Mouse (Mus musculus): Measurements from ENCODE around the gene Tmem45b. TPM values are rescaled to one million over a fixed set of nuclear protein-coding genes. Genes with fewer than 3 reads are reported as not detected.
A peak's percentile ranks its signal among the peaks of the same experiment; 100 is the strongest.

The Tmem45b gene
- polyA plus RNA-seq, 1 experiment: not detected

DNA sequence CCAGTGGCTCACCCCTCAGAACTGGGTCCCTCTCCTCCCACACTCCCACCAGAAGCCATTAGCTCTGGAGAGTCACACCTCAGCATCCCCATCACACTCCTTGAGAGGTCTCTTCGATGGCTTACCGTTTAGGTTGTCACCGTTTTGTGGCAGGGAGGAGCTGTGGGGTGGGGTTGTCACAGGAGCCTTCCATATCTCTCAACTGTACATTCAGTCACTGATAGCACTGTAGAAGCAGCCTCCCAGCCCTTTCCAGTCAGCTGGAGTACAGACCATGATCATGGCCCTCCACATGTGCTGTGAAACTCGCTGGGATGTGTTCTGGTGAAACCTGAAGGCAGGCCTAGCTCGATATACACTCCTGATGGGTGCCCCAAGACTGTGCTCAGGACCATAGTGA lies 42.1 kb downstream of the Tmem45b start:
- Histone ChIP-seq H3K4me3 (ENCODE audit: insufficient read depth, low read depth, low read length) (no peak overlapping the region), H3K27ac (ENCODE audit: insufficient read depth, low read depth, low read length) (no peak overlapping the region), H3K4me1 (ENCODE audit: control insufficient read depth, insufficient read depth, low read length) (no peaks in the 10 kb centered on the region)
- 84% methylated on average over 5 of the region's 5 CpGs for WGBS
- no peak for TF ChIP-seq POLR2A (IDR thresholded peaks at IDR 0.05; ENCODE audit: insufficient read depth, low read depth, low read length)

DNA sequence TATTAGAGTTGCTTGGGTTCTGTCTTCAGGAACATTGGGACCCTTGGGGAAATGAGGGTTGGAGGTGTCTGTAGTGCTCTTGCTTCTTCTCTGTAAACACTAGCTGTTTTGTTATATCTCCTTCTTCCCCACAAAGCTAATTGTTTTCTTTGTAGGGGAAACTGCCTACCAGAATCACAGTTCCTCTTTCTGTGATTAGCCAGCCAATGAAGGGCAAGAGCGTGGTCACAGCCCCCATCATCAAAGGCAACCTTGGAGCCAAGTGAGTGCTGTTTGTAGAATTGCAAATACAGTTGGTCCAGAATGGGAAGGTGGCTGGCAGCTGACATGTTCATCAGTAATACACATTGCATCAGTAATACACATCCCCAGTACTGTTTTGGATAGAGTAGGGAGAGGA lies 45.4 kb downstream of the Tmem45b start:
- no peak overlapping the region for H3K4me3 ChIP-seq (ENCODE audit: insufficient read depth, low read depth, low read length)
- 46% methylated on average over 1 of the region's 1 CpGs for WGBS
- H3K4me1 ChIP-seq (ENCODE audit: control insufficient read depth, insufficient read depth, low read length): 0 out of 2 replicates have a peak, but pooled peaks cover 3% of the 10 kb centered on the region
- no peak for TF ChIP-seq CTCF (IDR thresholded peaks at IDR 0.05; ENCODE audit: insufficient read depth, low read depth, low read length)
- TF ChIP-seq POLR2A (IDR thresholded peaks at IDR 0.05; ENCODE audit: insufficient read depth, low read depth, low read length): no peak
- no peak overlapping the region for H3K27ac ChIP-seq (ENCODE audit: insufficient read depth, low read depth, low read length)

DNA sequence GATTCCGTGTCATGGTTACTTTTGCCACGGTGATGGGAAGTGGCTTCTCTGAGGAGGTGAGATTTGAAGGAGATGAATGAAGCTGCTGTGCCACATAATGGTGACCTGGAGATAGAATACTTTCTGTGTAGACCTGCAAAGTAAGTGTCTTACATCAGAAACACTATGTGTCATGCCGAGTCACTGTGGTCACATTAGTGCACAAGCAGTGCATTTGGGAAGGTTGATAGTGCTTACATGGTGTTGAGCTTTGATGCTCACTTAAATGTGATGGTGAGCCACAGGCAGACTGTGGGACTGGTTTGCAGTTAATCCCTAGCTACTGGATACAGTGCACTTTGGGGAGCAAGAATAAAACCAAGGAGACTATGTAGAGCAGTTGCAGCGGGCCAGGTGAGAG lies 52.1 kb downstream of the Tmem45b start:
- TF ChIP-seq POLR2A (IDR thresholded peaks at IDR 0.05; ENCODE audit: insufficient read depth, low read depth, low read length): no peak
- TF ChIP-seq CTCF (IDR thresholded peaks at IDR 0.05; ENCODE audit: insufficient read depth, low read depth, low read length): no peak
- H3K4me1 ChIP-seq (ENCODE audit: control insufficient read depth, insufficient read depth, low read length): 0 out of 2 replicates have a peak, but pooled peaks cover 3% of the 10 kb centered on the region
- no peak overlapping the region for H3K4me3 ChIP-seq (ENCODE audit: insufficient read depth, low read depth, low read length)
- no peak overlapping the region for H3K27ac ChIP-seq (ENCODE audit: insufficient read depth, low read depth, low read length)
- 95% methylated on average over 4 of the region's 4 CpGs for WGBS

DNA sequence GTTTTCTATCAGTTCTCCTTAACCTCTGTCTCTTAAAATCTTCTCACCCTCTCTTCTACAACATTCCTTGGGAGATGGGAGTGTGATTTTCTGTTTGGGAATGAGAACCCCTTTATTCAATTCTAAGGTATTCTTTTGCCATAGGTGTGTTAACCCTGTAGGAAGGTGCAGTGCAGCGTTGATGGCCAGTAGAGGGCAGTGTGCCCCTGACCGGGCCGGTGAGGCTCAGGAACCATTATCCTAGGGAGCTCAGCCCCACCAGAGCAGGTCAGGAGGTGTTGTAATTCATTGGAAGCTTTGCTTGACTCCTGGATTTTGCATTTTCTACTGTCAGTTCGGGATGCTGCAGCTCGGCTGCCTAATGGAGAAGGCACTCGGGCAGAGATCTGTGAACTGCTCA lies 59.0 kb downstream of the Tmem45b start:
- WGBS: 57% methylated on average over 6 of the region's 6 CpGs

DNA sequence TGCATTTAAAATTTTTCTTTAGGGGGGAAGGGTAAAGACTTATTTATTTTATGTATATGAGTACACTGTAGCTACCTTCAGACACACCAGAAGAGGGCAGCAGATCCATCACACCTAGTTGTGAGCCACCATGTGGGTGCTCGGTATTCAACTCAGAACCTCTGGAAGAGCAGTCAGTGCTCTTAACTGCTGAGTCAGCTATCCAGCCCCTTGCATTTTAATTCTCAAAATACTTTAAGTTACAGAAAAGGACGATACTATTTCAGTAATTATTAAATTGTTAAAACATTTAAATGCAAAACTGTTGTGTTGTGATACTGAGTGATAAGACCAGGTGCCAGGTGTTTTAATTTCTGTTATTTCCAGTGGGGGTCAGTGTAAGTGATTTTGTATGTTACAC lies 60.0 kb downstream of the Tmem45b start:
- Histone ChIP-seq H3K27ac (ENCODE audit: insufficient read depth, low read depth, low read length) (no peak overlapping the region), H3K4me3 (ENCODE audit: insufficient read depth, low read depth, low read length) (no peak overlapping the region), H3K4me1 (ENCODE audit: control insufficient read depth, insufficient read depth, low read length) (no peaks in the 10 kb centered on the region)
- WGBS: 58% methylated on average over 2 of the region's 2 CpGs
- no peak for TF ChIP-seq POLR2A (IDR thresholded peaks at IDR 0.05; ENCODE audit: insufficient read depth, low read depth, low read length)
- no peak for TF ChIP-seq CTCF (IDR thresholded peaks at IDR 0.05; ENCODE audit: insufficient read depth, low read depth, low read length)

More for the DNA sequence above, 59.0 kb downstream of the Tmem45b start:
- Histone ChIP-seq H3K27ac (ENCODE audit: insufficient read depth, low read depth, low read length) (no peak overlapping the region), H3K4me1 (ENCODE audit: control insufficient read depth, insufficient read depth, low read length) (no peaks in the 10 kb centered on the region), H3K4me3 (ENCODE audit: insufficient read depth, low read depth, low read length) (no peak overlapping the region)
- TF ChIP-seq CTCF (IDR thresholded peaks at IDR 0.05; ENCODE audit: insufficient read depth, low read depth, low read length) (peak; percentile 43; the same call in 1 of the 2 replicates), POLR2A (IDR thresholded peaks at IDR 0.05; ENCODE audit: insufficient read depth, low read depth, low read length) (no peak)

DNA sequence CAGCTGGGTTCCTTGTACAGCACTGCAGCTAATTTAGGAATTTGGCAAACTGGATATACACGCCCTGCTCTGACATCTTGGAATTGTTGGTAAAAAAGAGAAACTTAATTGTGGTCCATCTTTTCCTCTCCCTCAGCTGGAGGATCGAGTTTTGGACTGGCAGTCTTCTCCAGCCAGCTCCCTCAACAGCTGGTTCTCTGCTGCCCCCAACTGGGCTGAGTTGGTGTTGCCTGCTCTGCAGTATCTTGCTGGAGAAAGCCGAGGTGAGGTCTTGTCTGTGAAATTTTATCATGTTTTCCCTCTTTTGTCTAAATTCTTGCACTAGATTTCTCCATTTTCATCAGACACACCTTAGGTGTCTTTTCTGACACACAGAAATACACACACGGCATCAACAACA lies 63.8 kb downstream of the Tmem45b start:
- Histone ChIP-seq H3K4me3 (ENCODE audit: insufficient read depth, low read depth, low read length) (no peak overlapping the region), H3K4me1 (ENCODE audit: control insufficient read depth, insufficient read depth, low read length) (peaks cover 5% of the 10 kb centered on the region; the same call in 1 of the 2 replicates), H3K27ac (ENCODE audit: insufficient read depth, low read depth, low read length) (no peak overlapping the region)
- 33% methylated on average over 4 of the region's 4 CpGs for WGBS
- TF ChIP-seq POLR2A (IDR thresholded peaks at IDR 0.05; ENCODE audit: insufficient read depth, low read depth, low read length): no peak
- peak; percentile 80 for TF ChIP-seq CTCF (IDR thresholded peaks at IDR 0.05; ENCODE audit: insufficient read depth, low read depth, low read length)

DNA sequence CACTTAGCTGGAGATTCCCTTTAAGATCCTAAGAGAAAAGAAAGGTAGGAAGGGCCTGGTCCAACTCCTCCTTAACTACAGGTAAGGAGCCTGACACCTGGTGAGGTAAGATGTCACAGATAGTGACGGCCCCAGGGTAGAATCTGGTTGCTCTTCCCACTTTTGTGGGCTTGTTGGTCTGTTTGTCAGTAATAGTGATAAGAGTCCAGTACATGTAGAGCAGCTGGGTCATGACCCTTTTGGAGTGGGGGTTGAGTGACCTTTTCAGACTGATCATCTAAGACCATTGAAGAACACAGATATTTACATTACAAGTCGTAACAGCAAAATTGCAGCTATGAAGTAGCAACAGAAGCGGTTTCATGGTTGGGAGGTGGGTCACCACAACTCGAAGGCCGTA lies 77.1 kb downstream of the Tmem45b start:
- TF ChIP-seq POLR2A (IDR thresholded peaks at IDR 0.05; ENCODE audit: insufficient read depth, low read depth, low read length): no peak
- TF ChIP-seq CTCF (IDR thresholded peaks at IDR 0.05; ENCODE audit: insufficient read depth, low read depth, low read length): no peak
- no peak overlapping the region for H3K4me3 ChIP-seq (ENCODE audit: insufficient read depth, low read depth, low read length)
- no peak overlapping the region for H3K27ac ChIP-seq (ENCODE audit: insufficient read depth, low read depth, low read length)
- 91% methylated on average over 5 of the region's 5 CpGs for WGBS
- peaks cover 14% of the 10 kb centered on the region; the same call in 1 of the 2 replicates for H3K4me1 ChIP-seq (ENCODE audit: control insufficient read depth, insufficient read depth, low read length)

DNA sequence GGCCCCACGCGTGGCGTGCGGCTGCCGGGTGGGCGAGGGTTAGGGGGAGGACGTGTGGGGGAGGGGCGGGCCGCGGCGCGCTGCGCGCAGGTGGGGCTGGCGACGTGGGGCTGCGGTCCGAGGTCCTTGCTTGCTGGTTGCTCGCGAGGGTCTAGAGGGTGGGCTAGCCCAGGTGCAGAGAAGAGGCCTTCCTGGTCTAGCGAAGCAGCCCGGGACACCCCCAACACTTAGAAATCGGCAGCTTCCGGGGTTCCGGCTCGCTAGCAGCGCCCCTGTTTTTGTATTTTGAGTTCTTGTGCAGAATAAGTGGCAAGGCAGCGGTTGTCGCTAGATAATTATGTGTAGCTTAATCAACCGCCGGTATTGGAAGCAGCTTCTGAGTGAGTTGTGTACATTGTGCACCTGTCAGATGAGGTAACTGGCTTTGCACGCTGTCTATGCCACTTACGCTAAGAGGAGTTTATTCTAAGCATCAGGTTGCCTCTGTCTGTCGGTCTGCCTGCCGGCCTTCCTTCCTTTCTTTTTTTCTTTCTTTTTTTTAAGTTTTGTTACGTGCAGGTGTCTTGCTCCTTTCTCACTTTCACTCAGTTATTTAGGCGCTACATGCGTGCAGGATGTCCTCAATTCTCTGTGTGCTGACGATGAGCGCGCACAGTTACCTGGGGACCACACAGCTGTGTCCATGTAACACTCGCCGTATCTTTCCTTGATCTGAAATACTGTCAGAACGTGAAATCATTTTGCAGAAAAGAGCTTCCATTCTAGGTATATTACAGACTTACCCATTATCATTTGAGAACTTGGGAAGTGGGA lies 77.7 kb downstream of the Tmem45b start:
- 12% methylated on average over 30 of the region's 44 CpGs for WGBS
- Histone ChIP-seq H3K27ac (ENCODE audit: insufficient read depth, low read depth, low read length) (no peak overlapping the region; the same call in 1 of the 2 replicates), H3K4me3 (ENCODE audit: insufficient read depth, low read depth, low read length) (peak overlapping the region; percentile 87), H3K4me1 (ENCODE audit: control insufficient read depth, insufficient read depth, low read length) (peaks cover 14% of the 10 kb centered on the region; the same call in 1 of the 2 replicates)
- TF ChIP-seq CTCF (IDR thresholded peaks at IDR 0.05; ENCODE audit: insufficient read depth, low read depth, low read length) (no peak), POLR2A (IDR thresholded peaks at IDR 0.05; ENCODE audit: insufficient read depth, low read depth, low read length) (no peak)

DNA sequence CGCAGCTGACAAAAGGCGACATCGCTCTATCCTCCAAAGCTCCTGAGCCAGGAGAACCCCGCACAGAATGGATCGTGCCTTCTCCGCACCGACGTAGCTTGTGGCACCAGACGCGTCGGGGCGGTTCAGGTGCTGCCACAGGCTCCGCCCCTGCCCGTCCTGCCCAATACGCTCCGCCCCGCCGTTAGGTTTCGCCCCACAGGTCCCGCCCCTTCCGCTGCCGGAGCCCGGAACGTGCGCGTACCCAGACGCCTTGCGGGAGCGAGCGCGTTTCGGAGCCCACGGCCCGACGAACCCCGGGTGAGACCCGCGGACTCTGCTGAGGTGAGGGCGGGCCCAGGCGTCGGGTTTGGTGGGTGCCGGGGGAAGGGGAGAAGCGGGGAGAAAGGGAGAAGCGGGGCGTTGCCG lies 78.3 kb downstream of the Tmem45b start, which contains the start of gene Nfrkb:
Nfrkb (plus strand) TSS at position 246 of the 408 bp plus-strand sequence.
- Histone ChIP-seq H3K27ac (ENCODE audit: insufficient read depth, low read depth, low read length) (peak within 1 kb of the TSS; percentile 67), H3K4me3 (ENCODE audit: insufficient read depth, low read depth, low read length) (peak within 1 kb of the TSS; percentile 87), H3K4me1 (ENCODE audit: control insufficient read depth, insufficient read depth, low read length) (peaks cover 14% of the 10 kb centered on the region; the same call in 1 of the 2 replicates)
- peak; percentile 52; the same call in 1 of the 2 replicates for TF ChIP-seq POLR2A (IDR thresholded peaks at IDR 0.05; ENCODE audit: insufficient read depth, low read depth, low read length)
- TF ChIP-seq CTCF (IDR thresholded peaks at IDR 0.05; ENCODE audit: insufficient read depth, low read depth, low read length): no peak
- 1% methylated on average over 45 of the region's 46 CpGs for WGBS
